ENCODE assay signal across 15 mouse cellular contexts in the genomic region with DNA sequence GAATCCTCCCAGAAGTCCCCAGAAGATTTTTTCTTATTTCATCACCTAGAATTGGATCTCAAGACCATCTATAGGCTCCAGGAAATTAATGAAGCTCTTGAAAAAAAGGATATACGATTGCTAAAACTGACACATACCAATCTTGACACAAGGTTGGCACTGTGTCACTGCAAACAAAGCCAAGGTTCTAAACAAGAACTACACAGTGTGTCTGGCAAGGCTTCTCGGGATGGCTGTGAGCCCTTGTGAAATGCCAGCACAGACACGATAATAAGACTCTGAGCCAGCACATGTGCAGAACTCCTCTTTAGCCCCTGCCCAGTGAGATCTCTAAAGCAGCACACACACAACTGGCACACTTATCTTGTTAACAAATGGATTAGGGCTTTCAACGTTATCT. TPM values are rescaled to one million over a fixed set of nuclear protein-coding genes. Genes with fewer than 3 reads are reported as not detected.
DNase-seq lines count a peak whose midpoint lies in the region; ATAC-seq and TF ChIP-seq lines count a peak whose summit lies in the region.
"Had no signal": no experiment of that assay in that cellular context is flagged by ENCODE, and none has a peak within 500 bp of the region (broad histone marks: within the 10 kb centered on the region; RNA-seq: fewer than 3 reads in every experiment).

No protein-coding gene starts in this region.

- no peaks in the 10 kb centered on the region for H3K4me1 ChIP-seq in heart, embryonic 11.5 days (ENCODE audit: control insufficient read depth, insufficient read depth, low read length)
- peaks cover 20% of the 10 kb centered on the region for H3K4me1 ChIP-seq in heart, postnatal 0 days (ENCODE audit: control insufficient read depth, insufficient read depth)
- H3K4me1 ChIP-seq: hindbrain, embryonic 13.5 days; neural tube, embryonic 15.5 days had no signal

- no peak for ATAC-seq in heart, embryonic 11.5 days (replicated peaks; ENCODE audit: insufficient number of reproducible peaks, low FRiP score, low TSS enrichment)
- ATAC-seq in heart, postnatal 0 days (ENCODE audit: insufficient read depth, low read depth) = peak; percentile 47; the same call in 1 of the 2 replicates

- H3K36me3 ChIP-seq in heart, embryonic 11.5 days (ENCODE audit: control insufficient read depth, insufficient read depth, low read length) = no peaks in the 10 kb centered on the region
- no peaks in the 10 kb centered on the region for H3K36me3 ChIP-seq in heart, postnatal 0 days (replicated peaks; ENCODE audit: control insufficient read depth, insufficient read depth, low read length)
- H3K36me3 ChIP-seq: hindbrain, embryonic 13.5 days; neural tube, embryonic 15.5 days had no signal

- H3K4me3 ChIP-seq in heart, embryonic 11.5 days (ENCODE audit: low read depth, low read length) = no peak overlapping the region
- H3K4me3 ChIP-seq in heart, postnatal 0 days (ENCODE audit: low read depth, low read length) = no peak overlapping the region
- H3K4me3 ChIP-seq: hindbrain, embryonic 13.5 days; layer of hippocampus, adult 2 months; neural tube, embryonic 15.5 days had no signal

- no peaks in the 10 kb centered on the region for H3K9me3 ChIP-seq in heart, embryonic 11.5 days (replicated peaks; ENCODE audit: control insufficient read depth, low read length)
- H3K9me3 ChIP-seq in heart, postnatal 0 days (replicated peaks; ENCODE audit: control insufficient read depth, low read length) = no peaks in the 10 kb centered on the region
- H3K9me3 ChIP-seq: hindbrain, embryonic 13.5 days; neural tube, embryonic 15.5 days had no signal

- 41% methylated on average over 4 of the region's 4 CpGs for WGBS in heart, embryonic 11.5 days (ENCODE audit: insufficient replicate concordance)
- WGBS in heart, postnatal 0 days = 16% methylated on average over 4 of the region's 4 CpGs

- no peak overlapping the region for H3K4me2 ChIP-seq in heart, embryonic 11.5 days
- peak overlapping the region; percentile 41 for H3K4me2 ChIP-seq in heart, postnatal 0 days (ENCODE audit: low read depth, low read length)
- H3K4me2 ChIP-seq: hindbrain, embryonic 13.5 days; neural tube, embryonic 15.5 days had no signal

- H3K27ac ChIP-seq in heart, embryonic 11.5 days (ENCODE audit: low read depth, low read length) = no peak overlapping the region
- no peak overlapping the region for H3K27ac ChIP-seq in heart, postnatal 0 days (ENCODE audit: low read depth)
- H3K27ac ChIP-seq: hindbrain, embryonic 13.5 days; layer of hippocampus, adult 2 months; liver, embryonic 14.5 days; neural tube, embryonic 15.5 days had no signal

- DNase-seq in heart, adult 11 months = peak; percentile 94
- DNase-seq in right cerebral cortex, postnatal 10 days (ENCODE audit: low spot score in 2 of 2) = peak; percentile 33 to 46
- no peak for DNase-seq in right cerebral cortex, adult 2 months (ENCODE audit: low spot score in 2 of 2)
- peak; percentile 11 for DNase-seq in heart, postnatal 0 days (ENCODE audit: low spot score)
- no peak for DNase-seq in adrenal gland, postnatal 4 days (ENCODE audit: low spot score in 2 of 2)
- no peak for DNase-seq in retina, postnatal 1 day
- DNase-seq: cerebellum, adult 9-10 months; kidney, adult 9 months; midbrain, embryonic 14.5 days; right cerebral cortex, postnatal 25 days had no signal

- TF ChIP-seq CTCF in heart, postnatal 0 days (IDR thresholded peaks at IDR 0.05; ENCODE audit: low read depth) = no peak

- no peak for TF ChIP-seq EP300 in heart, postnatal 0 days (IDR thresholded peaks at IDR 0.05; ENCODE audit: low read depth)

- no peaks in the 10 kb centered on the region for H3K27me3 ChIP-seq in heart, embryonic 11.5 days (ENCODE audit: control insufficient read depth, insufficient read depth, low read length)
- H3K27me3 ChIP-seq in heart, postnatal 0 days (ENCODE audit: control insufficient read depth, insufficient read depth, low read length) = peaks cover 4% of the 10 kb centered on the region; the same call in 1 of the 2 replicates

- H3K9ac ChIP-seq in heart, embryonic 11.5 days (ENCODE audit: low read depth, low read length) = no peak overlapping the region
- 0 out of 2 replicates have a peak overlapping the region, but pooled peaks have one; percentile 10 for H3K9ac ChIP-seq in heart, postnatal 0 days (replicated peaks; ENCODE audit: low read depth, low read length)
- H3K9ac ChIP-seq: hindbrain, embryonic 13.5 days; liver, embryonic 14.5 days; neural tube, embryonic 15.5 days had no signal

RNA-seq across cellular contexts. Expression of gene Ccnj, which starts 28.5 kb away (rescaled TPM):
- 8.5 and 11.9 TPM in 2 replicates for polyA plus RNA-seq in heart, embryonic 11.5 days (2014; fragmentation: Nextera tagmentation; extraction: Ambion mirVana)
- 2.4 and 2.7 TPM in 2 replicates for total RNA-seq in heart, postnatal 0 days (2014; rRNA removed; ENCODE audit: low replicate concordance)
- polyA plus RNA-seq in heart, postnatal 0 days (2015; fragmentation: Nextera tagmentation; extraction: Ambion mirVana) = 4.1 and 5.0 TPM in 2 replicates
- total RNA-seq in adrenal gland, postnatal 4 days (2021) = 10 to 100 TPM; 10.7 to 12.3 TPM

RNA-seq across cellular contexts. Expression of gene Zfp518a, which starts 35.0 kb away (rescaled TPM):
- polyA plus RNA-seq in heart, embryonic 11.5 days (2014; fragmentation: Nextera tagmentation; extraction: Ambion mirVana) = 9.1 and 11.7 TPM in 2 replicates
- 3.7 and 10.1 TPM in 2 replicates for total RNA-seq in heart, postnatal 0 days (2014; rRNA removed; ENCODE audit: low replicate concordance)
- polyA plus RNA-seq in heart, postnatal 0 days (2015; fragmentation: Nextera tagmentation; extraction: Ambion mirVana) = 5.0 and 5.1 TPM in 2 replicates
- total RNA-seq in adrenal gland, postnatal 4 days (2021) = 10 to 100 TPM; 21.6 to 22.0 TPM

Comparison
In these comparisons a context has a peak if more than half of its experiments do, and no peak if none do; other contexts are left out.
1. DNase-seq: peak in heart, adult 11 months (single experiment), right cerebral cortex, postnatal 10 days (2 of 2) and heart, postnatal 0 days (single experiment); none in right cerebral cortex, adult 2 months (0 of 2), adrenal gland, postnatal 4 days (0 of 2) and retina, postnatal 1 day (single experiment).